Mouse (Mus musculus) MEL (cell line): ENCODE results near the gene Clpsl2. TPM values are rescaled to one million over a fixed set of nuclear protein-coding genes. Genes with fewer than 3 reads are reported as not detected.

ENCODE experiments used
- DNase-seq: peaks from one replicate; pipeline ENCODE4 v3.0.0; 2011; ENCODE audit warnings: low read depth, low spot score
- H3K27ac ChIP-seq: 2 replicates; pipeline ENCODE4 v1.5.1; 2012; ENCODE audit warnings: low read depth, mild to moderate bottlenecking, control low read depth, low read length, moderate library complexity; ENCODE audit not compliant: control insufficient read depth
- H3K27me3 ChIP-seq, 2 experiments: fragments of 150-350 bp in 1 of 2; sonication (generic) in 1 of 2; 2 replicates each; pipeline ENCODE4 v1.6.1; 2012; ENCODE audit warnings: low read length in 2 of 2, mild to moderate bottlenecking in 2 of 2, improper control_type of control experiment in 1 of 2, moderate library complexity in 1 of 2; ENCODE audit not compliant: insufficient read depth in 2 of 2, control insufficient read depth in 1 of 2
- H3K36me3 ChIP-seq, 2 experiments: 2 replicates each; pipeline ENCODE4 v1.6.1; 2012 to 2014; ENCODE audit warnings: low read length in 2 of 2, improper control_type of control experiment in 1 of 2, inconsistent platforms in 1 of 2, mild to moderate bottlenecking in 1 of 2; ENCODE audit not compliant: insufficient read depth in 2 of 2, control insufficient read depth in 1 of 2
- H3K4me1 ChIP-seq, 2 experiments: fragments of 150-350 bp in 1 of 2; sonication (generic) in 1 of 2; 2 replicates each; pipeline ENCODE4 v1.6.1; 2012; ENCODE audit warnings: low read length in 2 of 2, improper control_type of control experiment in 1 of 2, mild to moderate bottlenecking in 1 of 2; ENCODE audit not compliant: insufficient read depth in 2 of 2, control insufficient read depth in 1 of 2
- H3K4me3 ChIP-seq, 2 experiments: fragments of 150-350 bp in 1 of 2; sonication (generic) in 1 of 2; 2 replicates each; pipeline ENCODE4 v1.5.1; 2012; ENCODE audit warnings: low read depth in 2 of 2, low read length in 2 of 2, mild to moderate bottlenecking in 2 of 2, moderate library complexity in 2 of 2, control low read depth in 1 of 2, improper control_type of control experiment in 1 of 2; ENCODE audit not compliant: control insufficient read depth in 1 of 2, insufficient read depth in 1 of 2
- H3K79me2 ChIP-seq: 2 replicates; pipeline ENCODE4 v1.6.1; 2012; ENCODE audit warnings: mild to moderate bottlenecking, low read length, moderate library complexity; ENCODE audit not compliant: control insufficient read depth, poor library complexity, insufficient read depth
- H3K9ac ChIP-seq: 2 replicates; pipeline ENCODE4 v1.6.1; 2012; ENCODE audit warnings: low read depth, mild to moderate bottlenecking, control low read depth, low read length, moderate library complexity; ENCODE audit not compliant: control insufficient read depth, poor library complexity, severe bottlenecking
- H3K9me3 ChIP-seq: fragments of 150-350 bp; sonication (generic); replicated peaks from 2 replicates; pipeline ENCODE4 v1.6.1; 2012; ENCODE audit warnings: mild to moderate bottlenecking, low read length, improper control_type of control experiment, moderate library complexity; ENCODE audit not compliant: insufficient read depth
- CHD1 ChIP-seq: IDR thresholded peaks from 2 replicates; pipeline ENCODE4 v1.6.1; 2012; ENCODE audit warnings: low read depth, mild to moderate bottlenecking, inconsistent platforms, low read length, improper control_type of control experiment
- CHD2 ChIP-seq: IDR thresholded peaks from 2 replicates; pipeline ENCODE4 v1.6.1; 2011; ENCODE audit warnings: low read length, improper control_type of control experiment
- CTCF ChIP-seq, 3 experiments: IDR thresholded peaks in 2 of 3; conservative IDR thresholded peaks in 1 of 3; 2 replicates each; pipeline ENCODE4 v1.5.1; 2011 to 2012; ENCODE audit warnings: low read length in 3 of 3, low read depth in 2 of 3, mild to moderate bottlenecking in 2 of 3, improper control_type of control experiment in 1 of 3, inconsistent platforms in 1 of 3, mixed read lengths in 1 of 3, moderate library complexity in 1 of 3; ENCODE audit not compliant: control insufficient read depth in 1 of 3, insufficient read depth in 1 of 3, poor library complexity in 1 of 3, severe bottlenecking in 1 of 3
- E2F4 ChIP-seq: IDR thresholded peaks from 2 replicates; pipeline ENCODE4 v1.6.1; 2011; ENCODE audit warnings: low read depth, low read length, improper control_type of control experiment, borderline replicate concordance
- ELF1 ChIP-seq: IDR thresholded peaks from 2 replicates; pipeline ENCODE4 v1.6.1; 2014; ENCODE audit warnings: low read depth, mild to moderate bottlenecking, inconsistent platforms, low read length, improper control_type of control experiment, moderate library complexity
- EP300 ChIP-seq, 2 experiments: IDR thresholded peaks; 2 replicates each; pipeline ENCODE4 v1.6.1; 2011; ENCODE audit warnings: improper control_type of control experiment in 2 of 2, low read length in 2 of 2, low read depth in 1 of 2, mild to moderate bottlenecking in 1 of 2
- ETS1 ChIP-seq: IDR thresholded peaks from 2 replicates; pipeline ENCODE4 v1.6.1; 2012; ENCODE audit warnings: low read depth, mild to moderate bottlenecking, inconsistent platforms, low read length, improper control_type of control experiment, moderate library complexity
- GABPA ChIP-seq: IDR thresholded peaks from 2 replicates; pipeline ENCODE4 v1.6.1; 2012; ENCODE audit warnings: low read depth, mild to moderate bottlenecking, inconsistent platforms, low read length, improper control_type of control experiment, moderate library complexity
- GATA1 ChIP-seq: IDR thresholded peaks from 2 replicates; pipeline ENCODE4 v1.6.1; 2011; ENCODE audit warnings: low read depth, low read length, improper control_type of control experiment
- HCFC1 ChIP-seq: IDR thresholded peaks from 2 replicates; pipeline ENCODE4 v1.6.1; 2012; ENCODE audit warnings: low read depth, mild to moderate bottlenecking, inconsistent platforms, low read length, improper control_type of control experiment, moderate library complexity
- JUND ChIP-seq: IDR thresholded peaks from 2 replicates; pipeline ENCODE4 v1.6.1; 2011; ENCODE audit warnings: low read depth, mild to moderate bottlenecking, improper control_type of control experiment, low read length
- KAT2A ChIP-seq: conservative IDR thresholded peaks from 2 replicates; pipeline ENCODE4 v1.6.1; 2012; ENCODE audit warnings: low read depth, low read length, improper control_type of control experiment, inconsistent platforms
- MAFK ChIP-seq: IDR thresholded peaks from 2 replicates; pipeline ENCODE4 v1.6.1; 2011; ENCODE audit warnings: low read depth, mild to moderate bottlenecking, low read length, improper control_type of control experiment, borderline replicate concordance
- MAX ChIP-seq: IDR thresholded peaks from 2 replicates; pipeline ENCODE4 v1.6.1; 2011; ENCODE audit warnings: low read length, improper control_type of control experiment
- MEF2A ChIP-seq: IDR thresholded peaks from 2 replicates; pipeline ENCODE4 v1.6.1; 2014; ENCODE audit warnings: low read depth, mild to moderate bottlenecking, inconsistent platforms, low read length, improper control_type of control experiment; ENCODE audit not compliant: poor library complexity, insufficient replicate concordance, severe bottlenecking; ENCODE audit errors: extremely low read depth
- MXI1 ChIP-seq: IDR thresholded peaks from 2 replicates; pipeline ENCODE4 v1.6.1; 2011; ENCODE audit warnings: mild to moderate bottlenecking, low read depth, low read length, improper control_type of control experiment
- MYB ChIP-seq: IDR thresholded peaks from 2 replicates; pipeline ENCODE4 v1.6.1; 2011; ENCODE audit warnings: mild to moderate bottlenecking, low read depth, low read length, improper control_type of control experiment
- MYC ChIP-seq: IDR thresholded peaks from 2 replicates; pipeline ENCODE4 v1.6.1; 2011; ENCODE audit warnings: low read depth, mild to moderate bottlenecking, low read length, improper control_type of control experiment, moderate library complexity
- NELFE ChIP-seq: IDR thresholded peaks from 2 replicates; pipeline ENCODE4 v1.6.1; 2011; ENCODE audit warnings: low read depth, low read length, improper control_type of control experiment
- NRF1 ChIP-seq: IDR thresholded peaks from 2 replicates; pipeline ENCODE4 v1.6.1; 2014; ENCODE audit warnings: low read depth, mild to moderate bottlenecking, inconsistent platforms, low read length, improper control_type of control experiment, moderate library complexity; ENCODE audit not compliant: poor library complexity, insufficient read depth, severe bottlenecking
- POLR2A ChIP-seq, 2 experiments: IDR thresholded peaks; 2 replicates each; pipeline ENCODE4 v1.6.1; 2011 to 2012; ENCODE audit warnings: low read length in 2 of 2, mild to moderate bottlenecking in 2 of 2, control low read depth in 1 of 2, improper control_type of control experiment in 1 of 2, low read depth in 1 of 2, moderate library complexity in 1 of 2; ENCODE audit not compliant: control insufficient read depth in 1 of 2, insufficient read depth in 1 of 2, poor library complexity in 1 of 2
- POLR2AphosphoS2 ChIP-seq: IDR thresholded peaks from 2 replicates; pipeline ENCODE4 v1.6.1; 2011; ENCODE audit warnings: low read length, improper control_type of control experiment
- POLR2AphosphoS5 ChIP-seq: IDR thresholded peaks from 2 replicates; pipeline ENCODE4 v1.6.1; 2012; ENCODE audit warnings: low read depth, borderline replicate concordance, mild to moderate bottlenecking, inconsistent platforms, low read length, moderate library complexity, mixed read lengths
- RAD21 ChIP-seq: IDR thresholded peaks from 2 replicates; pipeline ENCODE4 v1.6.1; 2011; ENCODE audit warnings: mild to moderate bottlenecking, low read depth, low read length, improper control_type of control experiment
- SIN3A ChIP-seq: IDR thresholded peaks from 2 replicates; pipeline ENCODE4 v1.6.1; 2012; ENCODE audit warnings: low read length, improper control_type of control experiment, inconsistent platforms
- SMC3 ChIP-seq: IDR thresholded peaks from 2 replicates; pipeline ENCODE4 v1.6.1; 2011; ENCODE audit warnings: low read depth, low read length, improper control_type of control experiment
- TAL1 ChIP-seq: IDR thresholded peaks from 2 replicates; pipeline ENCODE4 v1.6.1; 2012; ENCODE audit warnings: mild to moderate bottlenecking, inconsistent platforms, low read length, moderate library complexity, mixed read lengths
- TBP ChIP-seq: IDR thresholded peaks from 2 replicates; pipeline ENCODE4 v1.8.0; 2011; ENCODE audit warnings: low read depth, low read length, improper control_type of control experiment
- TCF12 ChIP-seq: IDR thresholded peaks from 2 replicates; pipeline ENCODE4 v1.6.1; 2014; ENCODE audit warnings: low read depth, mild to moderate bottlenecking, inconsistent platforms, low read length, improper control_type of control experiment, moderate library complexity
- UBTF ChIP-seq: IDR thresholded peaks from 2 replicates; pipeline ENCODE4 v1.6.1; 2012; ENCODE audit warnings: low read depth, mild to moderate bottlenecking, inconsistent platforms, low read length, improper control_type of control experiment, moderate library complexity, borderline replicate concordance; ENCODE audit not compliant: insufficient read depth
- USF1 ChIP-seq: IDR thresholded peaks from 2 replicates; pipeline ENCODE4 v1.6.1; 2014; ENCODE audit warnings: low read depth, mild to moderate bottlenecking, inconsistent platforms, low read length, improper control_type of control experiment, moderate library complexity
- USF2 ChIP-seq, 2 experiments: IDR thresholded peaks; 2 replicates each; pipeline ENCODE4 v1.6.1; 2011 to 2012; ENCODE audit warnings: improper control_type of control experiment in 2 of 2, low read length in 2 of 2, borderline replicate concordance in 1 of 2, inconsistent platforms in 1 of 2, low read depth in 1 of 2, mild to moderate bottlenecking in 1 of 2; ENCODE audit not compliant: insufficient read depth in 1 of 2
- ZC3H11A ChIP-seq: IDR thresholded peaks from 2 replicates; pipeline ENCODE4 v1.6.1; 2012; ENCODE audit warnings: low read depth, mild to moderate bottlenecking, inconsistent platforms, low read length, improper control_type of control experiment
- ZKSCAN1 ChIP-seq: IDR thresholded peaks from 2 replicates; pipeline ENCODE4 v1.6.1; 2012; ENCODE audit warnings: low read depth, mild to moderate bottlenecking, inconsistent platforms, low read length, improper control_type of control experiment, moderate library complexity
- ZMIZ1 ChIP-seq: IDR thresholded peaks from 2 replicates; pipeline ENCODE4 v1.6.1; 2012; ENCODE audit warnings: low read depth, mild to moderate bottlenecking, inconsistent platforms, low read length, improper control_type of control experiment, moderate library complexity
- ZNF384 ChIP-seq: IDR thresholded peaks from 2 replicates; pipeline ENCODE4 v1.6.1; 2012; ENCODE audit warnings: low read depth, mild to moderate bottlenecking, inconsistent platforms, low read length, improper control_type of control experiment
- polyA plus RNA-seq, 2 experiments: library from polyadenylated mRNA; stranded (reverse) in 1 of 2; unstranded in 1 of 2; fragments of >175 nt in 1 of 2; fragments of >200 nt in 1 of 2; gene quantifications; 2 replicates each; pipeline versions ENCODE4 v1.2.1 to v1.2.4; 2012; ENCODE audit warnings: low replicate concordance in 2 of 2, low read depth in 1 of 2; ENCODE audit not compliant: insufficient read length in 2 of 2, insufficient read depth in 1 of 2, missing spikeins in 1 of 2
- total RNA-seq: library from RNA; depleted of rRNA; stranded (reverse); fragments of 300-350 nt; gene quantifications from 2 replicates; pipeline ENCODE4 v1.2.3, GENCODE M21; 2012

The Clpsl2 gene
- total and polyA plus RNA-seq, 3 experiments: not detected

DNA sequence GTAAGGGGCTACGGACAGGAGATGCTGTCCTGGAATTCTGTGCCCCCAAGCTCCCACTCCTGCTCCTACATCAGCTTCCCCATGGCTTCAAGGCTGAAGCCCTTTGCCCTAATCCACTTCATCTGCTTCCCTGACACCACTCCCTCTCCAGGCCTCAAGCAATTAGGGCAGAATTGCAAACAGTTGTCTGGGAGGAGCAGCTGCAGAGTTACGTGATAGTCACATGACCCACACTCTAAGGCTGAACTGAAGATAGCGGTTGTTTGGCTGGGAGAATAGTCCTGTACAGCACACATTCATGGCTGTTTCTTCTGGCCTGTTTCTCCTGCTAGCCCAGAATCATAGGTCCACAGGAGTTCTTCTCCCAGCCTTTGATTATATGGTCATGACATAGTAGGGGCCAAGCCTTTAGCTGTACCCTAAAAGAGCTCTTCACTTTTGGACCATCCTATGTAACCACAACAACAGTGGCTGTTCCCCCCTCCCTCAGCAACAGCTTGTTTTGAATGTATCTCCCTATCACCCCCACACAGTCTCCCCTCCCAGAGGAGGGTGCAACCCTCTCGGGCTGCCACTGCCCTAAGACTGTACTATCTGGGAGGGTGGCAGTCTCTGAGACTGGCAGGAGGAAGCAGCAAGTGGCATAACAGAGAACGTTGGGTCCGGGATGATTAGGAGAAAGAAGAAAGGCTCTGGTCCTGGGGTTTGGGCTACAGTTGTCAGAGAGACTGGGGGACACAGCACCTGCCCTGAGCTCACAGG lies 7.6 kb downstream of the Clpsl2 start:
- DNase-seq: peak; percentile 72
- H3K9ac ChIP-seq: no peak overlapping the region
- peak overlapping the region in 1 of 2 experiments; percentile 21; a peak in 1 of 4 replicates for H3K4me3 ChIP-seq
- TF ChIP-seq TCF12 (no peak), JUND (no peak), NELFE (no peak), GATA1 (no peak), MYB (no peak), ZC3H11A (no peak), GABPA (no peak), MAFK (no peak), SIN3A (0 out of 2 replicates have a peak, but pooled peaks have one; percentile 20), USF1 (peak; percentile 96), MEF2A (no peak), POLR2AphosphoS2 (no peak), ZKSCAN1 (no peak), MYC (no peak), HCFC1 (no peak), ELF1 (0 out of 2 replicates have a peak, but pooled peaks have one; percentile 23), KAT2A (no peak), POLR2A (IDR thresholded peaks at IDR 0.05; ENCODE audit: control insufficient read depth in 1 of 2, insufficient read depth in 1 of 2, low read depth in 1 of 2, low read length in 2 of 2, poor library complexity in 1 of 2) (no peak), ZMIZ1 (no peak), RAD21 (no peak), SMC3 (no peak), MXI1 (0 out of 2 replicates have a peak, but pooled peaks have one; percentile 37), UBTF (no peak), E2F4 (no peak), CHD2 (no peak), USF2 (IDR thresholded peaks at IDR 0.05; ENCODE audit: borderline replicate concordance in 1 of 2, insufficient read depth in 1 of 2, low read depth in 1 of 2, low read length in 2 of 2) (peak; percentile 33 to 75; a peak in 2 of 4 replicates), CHD1 (no peak), TAL1 (no peak), TBP (no peak), NRF1 (no peak), ETS1 (peak; percentile 59), ZNF384 (no peak), EP300 (IDR thresholded peaks at IDR 0.05; ENCODE audit: low read depth in 1 of 2, low read length in 2 of 2) (peak in 1 of 2 experiments; percentile 22; a peak in 1 of 4 replicates), CTCF (IDR thresholded peaks at IDR 0.05 in 2 of 3, conservative IDR thresholded peaks at IDR 0.05 in 1 of 3; ENCODE audit: control insufficient read depth in 1 of 3, insufficient read depth in 1 of 3, low read depth in 2 of 3, low read length in 3 of 3, poor library complexity in 1 of 3, severe bottlenecking in 1 of 3) (no peak), POLR2AphosphoS5 (no peak), MAX (peak; percentile 71)

More for the DNA sequence above, 7.6 kb downstream of the Clpsl2 start:
- H3K36me3 ChIP-seq: no peaks in the 10 kb centered on the region; a peak in 1 of 4 replicates
- no peak overlapping the region for H3K27ac ChIP-seq
- no peaks in the 10 kb centered on the region for H3K9me3 ChIP-seq
- H3K4me1 ChIP-seq: peaks cover 0 to 4% of the 10 kb centered on the region in 2 experiments; a peak in 2 of 4 replicates
- H3K27me3 ChIP-seq: no peaks in the 10 kb centered on the region; a peak in 2 of 4 replicates
- no peaks in the 10 kb centered on the region for H3K79me2 ChIP-seq
